In the genomic region with DNA sequence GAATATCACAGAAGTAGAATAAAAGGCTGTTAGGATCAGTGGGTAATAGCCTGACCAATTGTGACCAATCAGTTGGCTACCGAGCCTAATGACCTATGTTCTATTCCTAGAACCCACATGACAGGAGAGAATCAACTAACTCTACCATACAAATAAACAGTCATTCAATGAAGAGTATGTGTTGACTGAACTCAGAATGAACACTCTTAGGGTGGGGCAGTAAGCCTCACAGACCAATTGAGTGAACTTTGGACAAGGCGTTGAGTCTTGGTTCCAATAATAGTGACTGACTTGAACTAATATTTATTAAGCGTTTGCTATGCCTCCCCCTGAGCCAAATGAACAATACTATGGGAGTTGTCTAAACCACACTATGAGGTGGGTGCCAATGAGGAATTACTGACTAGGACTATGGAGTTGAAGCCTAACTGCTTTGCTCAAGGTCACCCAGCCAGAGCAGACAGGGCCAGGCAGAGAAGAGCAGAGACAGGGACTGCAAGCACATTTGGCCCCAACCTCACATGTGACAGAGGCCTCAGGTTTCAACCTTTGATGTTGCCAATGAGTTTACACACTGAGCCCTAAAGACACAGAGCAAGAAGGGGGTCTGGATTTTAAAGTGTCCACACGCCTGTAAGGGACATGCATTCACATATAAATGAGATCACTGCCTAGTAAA, we compare ENCODE assay signal across 15 mouse cellular contexts. TPM values are rescaled to one million over a fixed set of nuclear protein-coding genes. Genes with fewer than 3 reads are reported as not detected.
DNase-seq lines count a peak whose midpoint lies in the region; ATAC-seq and TF ChIP-seq lines count a peak whose summit lies in the region.
"Had no signal": no experiment of that assay in that cellular context is flagged by ENCODE, and none has a peak within 500 bp of the region (broad histone marks: within the 10 kb centered on the region; RNA-seq: fewer than 3 reads in every experiment).

No protein-coding gene starts in this region.

- H3K4me1 ChIP-seq in heart, embryonic 15.5 days (replicated peaks): peaks cover 20% of the 10 kb centered on the region
- H3K4me1 ChIP-seq in heart, postnatal 0 days (ENCODE audit: control insufficient read depth, insufficient read depth): peaks cover 28% of the 10 kb centered on the region
- peaks cover 25% of the 10 kb centered on the region; the same call in 1 of the 2 replicates for H3K4me1 ChIP-seq in small intestine, adult 2 months (ENCODE audit: control insufficient read depth, insufficient read depth, insufficient read length, low read length)
- H3K4me1 ChIP-seq in midbrain, embryonic 16.5 days (ENCODE audit: control insufficient read depth, insufficient read depth, low read length): peaks cover 4% of the 10 kb centered on the region; the same call in 1 of the 2 replicates

- H3K9ac ChIP-seq in heart, embryonic 15.5 days: no peak overlapping the region
- no peak overlapping the region for H3K9ac ChIP-seq in heart, postnatal 0 days (replicated peaks; ENCODE audit: low read depth, low read length)
- H3K9ac ChIP-seq in midbrain, embryonic 16.5 days (ENCODE audit: low read depth, low read length): no peak overlapping the region
- H3K9ac ChIP-seq: hindbrain, embryonic 15.5 days; lung, embryonic 15.5 days had no signal

- no peak for ATAC-seq in heart, embryonic 15.5 days (replicated peaks; ENCODE audit: insufficient number of reproducible peaks, insufficient read depth, low FRiP score, low read depth)
- ATAC-seq in heart, postnatal 0 days (ENCODE audit: insufficient read depth, low read depth): no peak
- no peak for ATAC-seq in midbrain, embryonic 16.5 days
- ATAC-seq: CD4-positive, CD25-positive, alpha-beta regulatory T cell, adult 4 months had no signal

- no peak overlapping the region for H3K4me2 ChIP-seq in heart, embryonic 15.5 days
- H3K4me2 ChIP-seq in heart, postnatal 0 days (ENCODE audit: low read depth, low read length): no peak overlapping the region
- no peak overlapping the region for H3K4me2 ChIP-seq in midbrain, embryonic 16.5 days (ENCODE audit: low read length)
- H3K4me2 ChIP-seq: hindbrain, embryonic 15.5 days; lung, embryonic 15.5 days had no signal

- no peak overlapping the region for H3K4me3 ChIP-seq in heart, embryonic 15.5 days
- H3K4me3 ChIP-seq in heart, postnatal 0 days (ENCODE audit: low read depth, low read length): no peak overlapping the region
- H3K4me3 ChIP-seq in small intestine, adult 2 months (ENCODE audit: low read depth, low read length): no peak overlapping the region
- H3K4me3 ChIP-seq in midbrain, embryonic 16.5 days (ENCODE audit: low read depth, low read length): no peak overlapping the region
- H3K4me3 ChIP-seq: hindbrain, embryonic 15.5 days; limb, embryonic 10.5 days; lung, embryonic 15.5 days had no signal

- TF ChIP-seq POLR2A in small intestine, adult 2 months (IDR thresholded peaks at IDR 0.05; ENCODE audit: low read depth, low read length): no peak

- 72% methylated on average over 4 of the region's 4 CpGs for WGBS in heart, embryonic 15.5 days
- WGBS in heart, postnatal 0 days: 70% methylated on average over 4 of the region's 4 CpGs
- 32% methylated on average over 4 of the region's 4 CpGs for WGBS in small intestine, adult 2 months
- WGBS in midbrain, embryonic 16.5 days: 87% methylated on average over 4 of the region's 4 CpGs

- H3K27me3 ChIP-seq in heart, embryonic 15.5 days: no peaks in the 10 kb centered on the region
- H3K27me3 ChIP-seq in heart, postnatal 0 days (ENCODE audit: control insufficient read depth, insufficient read depth, low read length): no peaks in the 10 kb centered on the region
- H3K27me3 ChIP-seq in small intestine, adult 2 months (ENCODE audit: control insufficient read depth, insufficient read depth, low read length): no peaks in the 10 kb centered on the region
- no peaks in the 10 kb centered on the region for H3K27me3 ChIP-seq in midbrain, embryonic 16.5 days (ENCODE audit: control insufficient read depth, insufficient read depth, low read depth, low read length)
- H3K27me3 ChIP-seq: hindbrain, embryonic 15.5 days; lung, embryonic 15.5 days had no signal

- H3K9me3 ChIP-seq in heart, embryonic 15.5 days (replicated peaks): no peaks in the 10 kb centered on the region
- no peaks in the 10 kb centered on the region for H3K9me3 ChIP-seq in heart, postnatal 0 days (replicated peaks; ENCODE audit: control insufficient read depth, low read length)
- H3K9me3 ChIP-seq in midbrain, embryonic 16.5 days (replicated peaks; ENCODE audit: control insufficient read depth, low read length, poor library complexity, severe bottlenecking): no peaks in the 10 kb centered on the region
- H3K9me3 ChIP-seq: hindbrain, embryonic 15.5 days; limb, embryonic 10.5 days; lung, embryonic 15.5 days had no signal

- no peaks in the 10 kb centered on the region for H3K36me3 ChIP-seq in heart, embryonic 15.5 days
- H3K36me3 ChIP-seq in heart, postnatal 0 days (replicated peaks; ENCODE audit: control insufficient read depth, insufficient read depth, low read length): no peaks in the 10 kb centered on the region
- H3K36me3 ChIP-seq in small intestine, adult 2 months (ENCODE audit: control insufficient read depth, insufficient read depth, low read length): no peaks in the 10 kb centered on the region
- H3K36me3 ChIP-seq in midbrain, embryonic 16.5 days (ENCODE audit: control insufficient read depth, insufficient read depth, low read length): no peaks in the 10 kb centered on the region
- H3K36me3 ChIP-seq: hindbrain, embryonic 15.5 days; limb, embryonic 10.5 days; lung, embryonic 15.5 days had no signal

- H3K27ac ChIP-seq in heart, embryonic 15.5 days: peak overlapping the region; percentile 95
- peak overlapping the region; percentile 95 for H3K27ac ChIP-seq in heart, postnatal 0 days (ENCODE audit: low read depth)
- H3K27ac ChIP-seq in small intestine, adult 2 months (ENCODE audit: insufficient read depth, low read depth, low read length): peak overlapping the region; percentile 98
- no peak overlapping the region for H3K27ac ChIP-seq in midbrain, embryonic 16.5 days (ENCODE audit: low read length)
- H3K27ac ChIP-seq: hindbrain, embryonic 15.5 days; limb, embryonic 10.5 days; lung, embryonic 15.5 days had no signal

- no peak for TF ChIP-seq CTCF in heart, postnatal 0 days (IDR thresholded peaks at IDR 0.05; ENCODE audit: low read depth)
- no peak for TF ChIP-seq CTCF in small intestine, adult 2 months (IDR thresholded peaks at IDR 0.05; ENCODE audit: extremely low read depth, insufficient read length, insufficient replicate concordance, low read depth, low read length)

- TF ChIP-seq EP300 in heart, postnatal 0 days (IDR thresholded peaks at IDR 0.05; ENCODE audit: low read depth): no peak

- DNase-seq in heart, adult 11 months: peak; percentile 90
- DNase-seq in heart, postnatal 14 days: no peak
- DNase-seq in heart, postnatal 0 days (ENCODE audit: low spot score): no peak
- no peak for DNase-seq in layer of hippocampus, postnatal 14 days (ENCODE audit: low spot score in 2 of 2)
- DNase-seq: cerebellum, postnatal 36 days; kidney, adult 9 months; layer of hippocampus, postnatal 36 days; midbrain, embryonic 14.5 days had no signal

- intact Hi-C loops in heart, postnatal 14 days (cut with DNase I): no loop called here

RNA-seq across cellular contexts. Expression of a gene that starts 7.2 kb away (rescaled TPM):
- total RNA-seq in heart, postnatal 14 days (2021): 10 to 100 TPM; 52.8 to 53.8 TPM
- polyA plus RNA-seq in heart, embryonic 15.5 days (2015; fragmentation: Nextera tagmentation; extraction: Ambion mirVana): 13.1 and 14.3 TPM in 2 replicates
- total RNA-seq in heart, postnatal 0 days (2014; rRNA removed; ENCODE audit: low replicate concordance): 35.2 and 36.6 TPM in 2 replicates
- polyA plus RNA-seq in heart, postnatal 0 days (2015; fragmentation: Nextera tagmentation; extraction: Ambion mirVana): 8.4 and 8.7 TPM in 2 replicates
- 20.1 and 38.3 TPM in 2 replicates for polyA plus RNA-seq in small intestine, adult 2 months (2012; rRNA removed)
- total RNA-seq in layer of hippocampus, postnatal 14 days (2021): 10 to 100 TPM; 69.4 to 73.2 TPM
- polyA plus RNA-seq in midbrain, embryonic 16.5 days (2015; fragmentation: Nextera tagmentation; extraction: Ambion mirVana): 16.0 and 19.3 TPM in 2 replicates
